Mouse (Mus musculus): ENCODE measurements around the gene Gmds.

DNA sequence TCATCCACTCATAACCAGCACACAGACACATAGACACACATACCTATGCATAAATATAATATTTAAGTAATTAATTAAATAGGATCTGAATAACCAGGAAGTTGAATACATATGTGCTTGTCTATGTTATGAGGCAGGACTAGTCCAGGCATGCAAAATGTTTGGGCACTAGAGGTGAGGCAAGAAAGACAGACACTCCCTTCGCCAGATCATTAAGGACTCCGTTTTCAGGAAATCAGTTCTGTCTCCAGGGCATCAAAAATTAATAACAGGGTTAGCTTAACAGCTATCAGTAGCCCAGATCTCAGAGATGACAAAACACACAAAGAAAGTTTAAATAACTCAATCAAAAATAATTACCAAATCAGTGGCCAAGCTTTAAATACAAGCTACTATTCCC, 27.1 kb downstream of the Gmds start:
- no peak for TF ChIP-seq CTCF (IDR thresholded peaks at IDR 0.05; ENCODE audit: extremely low read depth, insufficient read length, insufficient replicate concordance, low read depth, low read length)
- no peak for TF ChIP-seq POLR2A (IDR thresholded peaks at IDR 0.05; ENCODE audit: low read depth, low read length)
